Mouse (Mus musculus): ENCODE results near the gene Arl4d. TPM values are rescaled to one million over a fixed set of nuclear protein-coding genes. Genes with fewer than 3 reads are reported as not detected.
A peak's percentile ranks its signal among the peaks of the same experiment; 100 is the strongest.

Gene Arl4d
- polyA plus RNA-seq, 1 experiment: 5.0 TPM

DNA sequence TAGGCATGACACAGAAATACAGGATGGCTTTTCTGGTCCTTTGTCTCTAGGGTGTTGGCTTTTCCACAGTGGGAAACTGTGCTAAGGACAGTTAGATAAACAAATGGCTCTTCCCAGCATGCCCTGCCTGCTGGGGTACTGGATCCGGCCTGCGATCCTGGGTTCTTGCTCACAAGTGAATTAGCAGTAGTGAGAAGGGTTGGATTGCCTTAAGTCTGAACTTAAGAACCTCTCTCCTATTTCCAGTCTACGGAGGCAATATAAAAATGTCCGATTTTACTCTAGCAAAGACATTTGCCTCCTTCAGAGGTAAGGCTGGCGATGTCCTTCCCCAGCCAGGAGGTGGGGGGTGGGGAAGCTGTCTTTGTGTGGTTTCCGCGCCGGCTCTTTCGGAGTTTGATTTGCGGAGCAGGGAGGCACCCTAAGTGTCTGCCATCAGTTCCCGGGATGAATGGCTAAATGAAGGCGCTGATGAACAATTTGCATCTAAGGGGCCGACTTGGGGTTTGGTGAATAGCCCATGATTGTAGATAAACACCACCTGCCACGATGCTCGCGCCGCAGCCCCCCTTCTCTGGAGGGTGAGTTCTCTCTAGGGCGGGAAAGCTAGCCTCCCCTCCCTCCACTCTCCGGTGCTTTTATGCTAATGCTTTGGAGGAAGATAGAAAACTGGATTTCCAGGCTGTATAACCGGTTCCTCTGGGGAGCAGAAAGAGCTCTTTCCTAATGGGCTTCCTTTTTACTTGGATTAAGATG is 30.7 kb downstream of the Arl4d start:
- no peaks in the 10 kb centered on the region for H3K36me3 ChIP-seq (ENCODE audit: control insufficient read depth, insufficient read depth, low read length)
- H3K4me3 ChIP-seq (ENCODE audit: control insufficient read depth, insufficient read depth, low read length): peak overlapping the region; percentile 11; the same call in 1 of the 2 replicates
- no peak overlapping the region for H3K27ac ChIP-seq (ENCODE audit: control insufficient read depth, insufficient read depth, low read length)
- peaks cover 22% of the 10 kb centered on the region for H3K4me1 ChIP-seq (replicated peaks; ENCODE audit: control insufficient read depth, insufficient read depth, low read length)
- 31% methylated on average over 20 of the region's 20 CpGs for WGBS
- TF ChIP-seq CTCF (IDR thresholded peaks at IDR 0.05; ENCODE audit: borderline replicate concordance, control insufficient read depth, extremely low read depth, insufficient read depth, low read length, poor library complexity): no peak
- no peak for TF ChIP-seq POLR2A (IDR thresholded peaks at IDR 0.05; ENCODE audit: control insufficient read depth, extremely low read depth, insufficient read depth, low read length, poor library complexity)
- DNase-seq: peak; percentile 38
- H3K27me3 ChIP-seq (ENCODE audit: control insufficient read depth, insufficient read depth, low read length): no peaks in the 10 kb centered on the region

DNA sequence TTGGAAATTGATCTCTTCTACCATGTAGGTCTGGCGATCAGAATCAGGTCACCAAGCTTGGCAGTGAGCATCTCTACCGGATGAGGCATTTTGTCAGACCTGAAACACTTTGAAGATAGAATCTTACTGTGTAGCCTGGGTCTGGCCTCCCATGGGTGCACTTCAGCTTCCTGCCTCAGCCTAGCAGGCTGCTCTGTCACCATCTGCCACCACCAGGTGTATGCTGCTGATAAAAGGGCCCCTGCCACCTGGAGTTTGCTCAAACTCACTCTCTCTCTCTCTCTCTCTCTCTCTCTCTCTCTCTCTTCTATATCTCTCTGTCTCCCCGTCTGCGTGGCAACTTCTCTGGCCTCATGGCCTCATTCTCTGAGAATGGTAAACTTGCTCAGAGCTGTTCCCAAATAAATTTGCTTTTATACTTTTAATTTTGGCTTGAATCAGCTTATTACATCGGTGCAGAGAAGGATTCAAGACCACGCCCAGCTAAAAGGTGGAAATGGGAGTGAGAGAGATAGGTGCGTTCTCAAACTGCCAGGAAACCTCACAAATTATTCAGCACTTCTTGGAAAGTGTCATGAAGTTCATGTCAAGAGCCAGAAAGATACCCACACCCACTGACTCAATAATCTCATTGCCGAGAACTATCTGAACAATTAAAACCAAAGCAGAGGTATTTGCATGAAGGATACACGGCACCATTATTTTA is 32.0 kb downstream of the Arl4d start:
- H3K27me3 ChIP-seq (ENCODE audit: control insufficient read depth, insufficient read depth, low read length): no peaks in the 10 kb centered on the region
- no peak overlapping the region for H3K4me3 ChIP-seq (ENCODE audit: control insufficient read depth, insufficient read depth, low read length)
- H3K36me3 ChIP-seq (ENCODE audit: control insufficient read depth, insufficient read depth, low read length): no peaks in the 10 kb centered on the region
- DNase-seq: peak; percentile 71
- 0 out of 2 replicates have a peak overlapping the region, but pooled peaks have one; percentile 42 for H3K27ac ChIP-seq (ENCODE audit: control insufficient read depth, insufficient read depth, low read length)
- no peak for TF ChIP-seq CTCF (IDR thresholded peaks at IDR 0.05; ENCODE audit: borderline replicate concordance, control insufficient read depth, extremely low read depth, insufficient read depth, low read length, poor library complexity)
- TF ChIP-seq POLR2A (IDR thresholded peaks at IDR 0.05; ENCODE audit: control insufficient read depth, extremely low read depth, insufficient read depth, low read length, poor library complexity): no peak
- 65% methylated on average over 9 of the region's 9 CpGs for WGBS
- peaks cover 22% of the 10 kb centered on the region for H3K4me1 ChIP-seq (replicated peaks; ENCODE audit: control insufficient read depth, insufficient read depth, low read length)

DNA sequence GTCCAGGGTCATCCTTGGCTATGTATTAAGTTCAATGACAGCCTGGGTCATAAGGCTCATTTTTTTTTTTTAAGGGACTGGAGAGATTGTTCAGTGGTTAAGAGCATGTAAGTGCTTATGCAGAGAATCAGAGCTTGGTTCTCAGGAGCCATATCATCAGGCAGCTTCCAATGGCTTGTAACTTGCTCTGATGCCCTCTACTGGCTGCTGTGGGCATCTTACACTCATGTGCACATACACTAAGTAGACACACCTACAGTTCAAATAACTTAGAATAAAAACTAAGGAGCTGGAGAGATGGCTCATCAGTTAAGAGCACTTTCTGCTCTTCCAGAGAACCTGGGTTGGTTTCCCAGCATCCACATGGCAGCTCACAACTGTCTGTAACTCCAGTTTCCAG is 32.8 kb downstream of the Arl4d start:
- H3K27ac ChIP-seq (ENCODE audit: control insufficient read depth, insufficient read depth, low read length): no peak overlapping the region
- TF ChIP-seq POLR2A (IDR thresholded peaks at IDR 0.05; ENCODE audit: control insufficient read depth, extremely low read depth, insufficient read depth, low read length, poor library complexity) (no peak), CTCF (IDR thresholded peaks at IDR 0.05; ENCODE audit: borderline replicate concordance, control insufficient read depth, extremely low read depth, insufficient read depth, low read length, poor library complexity) (no peak)
- no peak for DNase-seq
- peaks cover 22% of the 10 kb centered on the region for H3K4me1 ChIP-seq (replicated peaks; ENCODE audit: control insufficient read depth, insufficient read depth, low read length)
- H3K4me3 ChIP-seq (ENCODE audit: control insufficient read depth, insufficient read depth, low read length): no peak overlapping the region
- H3K36me3 ChIP-seq (ENCODE audit: control insufficient read depth, insufficient read depth, low read length): no peaks in the 10 kb centered on the region
- no peaks in the 10 kb centered on the region for H3K27me3 ChIP-seq (ENCODE audit: control insufficient read depth, insufficient read depth, low read length)

DNA sequence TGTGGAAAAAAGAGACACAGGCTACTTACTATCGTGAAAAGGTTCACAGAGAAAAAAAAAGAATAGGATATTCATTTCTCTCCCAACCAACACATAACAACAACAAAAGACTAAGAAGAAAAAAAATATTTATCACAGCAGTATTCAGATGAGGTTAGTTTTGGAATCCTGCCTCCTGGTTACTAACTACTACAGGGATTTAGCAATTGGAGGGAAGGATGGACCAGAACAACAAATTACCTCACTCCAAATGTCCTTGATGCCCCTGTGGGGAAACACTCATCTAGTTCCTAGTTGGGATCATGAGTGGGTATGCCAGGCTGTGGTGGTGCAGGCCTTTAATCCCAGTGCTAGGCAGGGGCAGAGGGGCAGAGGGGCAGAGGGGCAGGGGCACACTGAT is 34.2 kb downstream of the Arl4d start:
- WGBS: 96% methylated on average over 1 of the region's 1 CpGs
- no peak overlapping the region for H3K27ac ChIP-seq (ENCODE audit: control insufficient read depth, insufficient read depth, low read length)
- H3K36me3 ChIP-seq (ENCODE audit: control insufficient read depth, insufficient read depth, low read length): no peaks in the 10 kb centered on the region
- H3K4me1 ChIP-seq (replicated peaks; ENCODE audit: control insufficient read depth, insufficient read depth, low read length): peaks cover 22% of the 10 kb centered on the region
- no peak for TF ChIP-seq CTCF (IDR thresholded peaks at IDR 0.05; ENCODE audit: borderline replicate concordance, control insufficient read depth, extremely low read depth, insufficient read depth, low read length, poor library complexity)
- H3K27me3 ChIP-seq (ENCODE audit: control insufficient read depth, insufficient read depth, low read length): no peaks in the 10 kb centered on the region
- DNase-seq: no peak
- H3K4me3 ChIP-seq (ENCODE audit: control insufficient read depth, insufficient read depth, low read length): no peak overlapping the region

DNA sequence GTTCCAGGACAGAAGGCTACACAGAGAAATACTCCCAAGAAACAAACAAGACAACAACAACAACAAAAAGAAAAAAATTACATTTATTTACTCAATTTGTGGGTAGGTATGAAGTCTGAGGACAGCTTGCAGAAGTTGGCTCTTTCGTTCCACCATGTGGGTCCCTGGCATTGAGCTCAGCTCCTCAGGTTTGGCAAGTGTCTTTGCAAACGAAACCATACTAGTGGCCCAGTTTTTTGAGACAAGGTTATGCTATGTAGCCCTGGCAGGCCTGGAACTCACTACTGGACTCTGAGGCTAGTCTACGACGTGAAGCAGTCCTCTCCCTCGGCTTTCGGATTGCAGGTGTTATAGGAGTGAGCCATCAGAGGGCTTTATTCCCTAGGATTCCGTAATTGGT is 34.6 kb downstream of the Arl4d start:
- H3K36me3 ChIP-seq (ENCODE audit: control insufficient read depth, insufficient read depth, low read length): no peaks in the 10 kb centered on the region
- TF ChIP-seq CTCF (IDR thresholded peaks at IDR 0.05; ENCODE audit: borderline replicate concordance, control insufficient read depth, extremely low read depth, insufficient read depth, low read length, poor library complexity) (no peak), POLR2A (IDR thresholded peaks at IDR 0.05; ENCODE audit: control insufficient read depth, extremely low read depth, insufficient read depth, low read length, poor library complexity) (no peak)
- 85% methylated on average over 7 of the region's 7 CpGs for WGBS
- DNase-seq: no peak
- H3K4me1 ChIP-seq (replicated peaks; ENCODE audit: control insufficient read depth, insufficient read depth, low read length): peaks cover 22% of the 10 kb centered on the region
- no peak overlapping the region for H3K4me3 ChIP-seq (ENCODE audit: control insufficient read depth, insufficient read depth, low read length)
- no peak overlapping the region for H3K27ac ChIP-seq (ENCODE audit: control insufficient read depth, insufficient read depth, low read length)
- H3K27me3 ChIP-seq (ENCODE audit: control insufficient read depth, insufficient read depth, low read length): no peaks in the 10 kb centered on the region

DNA sequence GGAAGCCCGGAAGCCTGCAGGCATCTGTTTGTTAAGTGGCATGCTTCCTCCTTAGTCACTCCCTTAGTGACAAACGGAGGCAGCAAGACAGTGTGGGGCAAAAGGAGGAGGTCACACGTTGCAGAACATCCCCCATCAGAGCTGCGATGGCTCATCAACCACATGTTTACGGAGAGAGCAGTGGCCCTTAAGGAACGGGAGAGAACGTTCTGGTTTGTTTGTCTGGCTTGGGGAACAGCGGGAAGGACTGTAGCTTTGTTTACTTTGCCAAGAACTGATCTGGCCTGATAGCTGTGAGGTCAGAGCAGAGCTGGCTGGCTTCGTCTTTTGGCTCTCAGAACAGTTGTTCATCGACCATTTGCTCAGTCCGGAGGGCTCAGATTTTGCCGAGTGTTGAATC is 35.1 kb downstream of the Arl4d start:
- Histone ChIP-seq H3K27ac (ENCODE audit: control insufficient read depth, insufficient read depth, low read length) (no peak overlapping the region), H3K27me3 (ENCODE audit: control insufficient read depth, insufficient read depth, low read length) (no peaks in the 10 kb centered on the region), H3K4me1 (replicated peaks; ENCODE audit: control insufficient read depth, insufficient read depth, low read length) (peaks cover 22% of the 10 kb centered on the region), H3K36me3 (ENCODE audit: control insufficient read depth, insufficient read depth, low read length) (no peaks in the 10 kb centered on the region), H3K4me3 (ENCODE audit: control insufficient read depth, insufficient read depth, low read length) (no peak overlapping the region)
- 41% methylated on average over 12 of the region's 12 CpGs for WGBS
- DNase-seq: no peak
- TF ChIP-seq POLR2A (IDR thresholded peaks at IDR 0.05; ENCODE audit: control insufficient read depth, extremely low read depth, insufficient read depth, low read length, poor library complexity): no peak
- no peak for TF ChIP-seq CTCF (IDR thresholded peaks at IDR 0.05; ENCODE audit: borderline replicate concordance, control insufficient read depth, extremely low read depth, insufficient read depth, low read length, poor library complexity)

All from thymus, adult 2 months (tissue).